Mouse (Mus musculus) spleen, adult 12 weeks (tissue): ENCODE data around the gene Ablim2.

ENCODE experiments used
- DNase-seq: peaks from one replicate; pipeline ENCODE4 v3.0.0; 2022; ENCODE audit warnings: low spot score

Gene Ablim2

DNA sequence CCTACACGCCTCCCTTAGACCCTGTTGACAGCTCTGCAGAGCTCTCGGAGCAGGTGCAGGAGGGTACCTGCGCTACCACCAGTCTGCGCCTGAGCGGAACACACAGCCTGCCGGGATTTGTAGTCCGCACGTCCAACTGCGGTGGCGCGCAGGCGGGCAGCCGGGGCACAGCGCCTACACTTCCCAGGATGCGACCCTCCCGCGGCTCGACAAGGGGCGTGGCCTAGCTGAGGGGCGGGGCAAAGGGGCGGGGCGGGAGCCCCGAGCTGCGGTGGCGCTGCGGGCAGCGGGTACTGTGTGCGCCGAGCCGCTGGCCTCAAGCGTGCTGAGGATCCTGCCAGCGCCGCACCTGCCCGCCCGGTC, at the start of gene Ablim2:
Gene Ablim2, plus strand, starts transcription at position 242 of the 363 bp plus-strand sequence.
- DNase-seq, result peak; percentile 72

DNA sequence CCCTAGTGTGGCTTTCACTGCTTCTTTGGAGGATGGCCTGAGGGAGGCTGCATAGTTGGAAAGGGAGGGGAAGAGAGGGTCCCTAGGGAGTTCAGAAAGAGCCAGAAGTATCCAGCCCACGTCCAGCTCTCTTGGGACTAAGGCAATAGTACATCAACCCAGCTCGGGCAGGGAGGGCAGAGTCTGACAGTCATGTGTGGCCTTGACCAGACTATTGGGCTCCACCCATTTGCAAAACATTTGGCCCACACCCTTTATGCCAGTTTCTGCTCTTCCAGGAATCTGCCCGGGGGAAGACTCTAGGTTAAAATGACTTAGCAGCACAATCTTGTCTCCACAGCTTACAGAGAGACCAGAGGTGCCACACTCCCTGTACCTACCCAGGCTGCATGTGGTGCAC, 47.2 kb upstream of the Ablim2 start:
- DNase-seq, result no peak

DNA sequence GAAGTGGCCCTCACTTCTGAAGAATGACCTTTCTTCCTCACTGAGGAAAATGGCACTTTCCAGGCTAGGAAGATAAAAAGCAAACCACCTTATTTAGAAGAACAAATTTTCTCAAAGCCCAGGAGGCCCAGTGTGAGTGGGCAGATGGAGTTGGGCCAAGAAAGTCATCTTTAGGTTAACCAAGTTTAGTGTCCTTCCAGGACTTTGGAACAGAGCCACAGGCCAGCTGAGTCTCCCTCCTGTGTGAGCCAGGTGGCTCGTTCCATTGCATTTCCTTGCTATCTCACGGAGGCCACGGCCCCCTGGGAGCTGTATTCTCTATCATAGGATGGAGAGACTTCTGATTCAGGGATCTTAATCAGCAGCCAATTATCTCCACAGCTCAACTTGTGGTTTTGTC, 46.7 kb upstream of the Ablim2 start:
- no peak for DNase-seq

- no peak for DNase-seq
These were observed 45.2 kb upstream of the Ablim2 start for GRCm38 (mm10) chr5:35712517-35712916.

DNA sequence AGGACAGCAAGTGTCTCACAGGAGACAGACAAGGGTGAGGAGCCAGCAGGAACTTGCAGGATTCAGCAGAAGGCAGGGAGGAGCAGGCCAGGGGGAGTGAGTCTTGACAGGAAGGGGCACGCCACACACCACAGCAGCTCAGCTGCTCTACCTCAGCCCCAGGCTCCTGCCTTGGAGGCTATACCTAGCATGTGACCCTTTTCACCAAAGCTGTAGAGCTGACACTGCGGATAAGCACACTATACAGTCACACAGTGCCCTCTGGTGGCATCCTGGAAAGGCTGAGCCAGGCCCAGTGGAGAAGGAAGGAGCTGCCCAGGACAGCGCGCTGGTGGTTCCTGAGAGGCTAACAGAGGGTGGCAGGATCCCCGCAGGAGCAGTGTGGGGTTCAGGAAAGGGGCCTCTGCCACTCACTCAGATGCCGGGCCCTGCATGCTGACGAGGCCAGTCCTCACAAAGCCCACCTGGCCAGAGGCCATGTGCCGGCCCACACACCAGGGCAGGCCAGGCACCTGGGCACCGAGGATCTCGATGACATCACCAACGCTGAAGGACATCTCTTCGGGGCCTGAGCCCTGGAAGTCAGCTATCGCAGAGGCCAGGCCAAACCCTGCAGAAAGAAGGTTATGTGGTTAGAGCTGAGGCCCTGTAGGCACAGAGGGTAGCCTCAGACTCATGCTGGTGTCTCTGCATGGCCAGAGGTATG, 43.9 kb upstream of the Ablim2 start:
- no peak for DNase-seq

- DNase-seq, result no peak
These were observed 40.2 kb upstream of the Ablim2 start for GRCm38 (mm10) chr5:35717455-35717854.

DNA sequence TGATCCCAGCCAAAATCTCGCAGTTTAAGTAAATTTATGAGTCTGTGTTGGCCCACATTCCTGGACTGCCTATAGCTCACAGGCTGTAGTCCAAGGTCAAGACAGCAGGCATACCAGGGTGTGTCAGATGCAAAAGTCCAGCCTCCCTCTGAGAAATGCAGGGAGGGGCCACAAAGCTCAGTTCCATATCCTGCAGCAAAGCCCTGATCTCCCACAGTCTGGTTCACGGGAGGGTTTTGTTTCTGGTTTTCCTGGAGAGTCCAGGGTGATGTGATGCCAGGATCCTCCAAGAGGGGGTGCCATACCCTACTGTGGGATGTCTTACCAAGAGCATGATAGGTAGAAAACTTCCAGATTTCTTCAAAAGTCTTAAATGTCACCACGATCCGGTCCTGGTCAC, 39.7 kb upstream of the Ablim2 start:
- no peak for DNase-seq

DNA sequence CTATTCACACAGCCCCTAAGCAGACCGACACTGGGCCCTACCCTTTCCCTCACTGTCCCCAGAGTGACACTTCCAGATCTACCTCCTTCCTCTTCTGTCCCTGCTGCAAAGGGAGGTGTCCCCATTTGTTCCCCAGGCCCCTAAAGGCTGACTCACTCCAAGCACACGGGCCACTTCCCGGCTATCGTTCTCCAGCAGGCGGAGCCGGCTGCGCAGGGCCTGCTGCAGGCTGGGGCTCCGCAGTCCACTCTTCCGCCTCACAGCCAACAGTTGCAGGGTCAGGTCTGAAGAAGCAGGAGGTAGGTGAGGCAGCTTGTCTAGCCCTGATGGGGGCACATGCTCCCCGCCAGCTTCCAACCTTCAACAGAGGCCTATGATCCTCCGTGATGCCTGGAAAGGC, 38.9 kb upstream of the Ablim2 start:
- no peak for DNase-seq

DNA sequence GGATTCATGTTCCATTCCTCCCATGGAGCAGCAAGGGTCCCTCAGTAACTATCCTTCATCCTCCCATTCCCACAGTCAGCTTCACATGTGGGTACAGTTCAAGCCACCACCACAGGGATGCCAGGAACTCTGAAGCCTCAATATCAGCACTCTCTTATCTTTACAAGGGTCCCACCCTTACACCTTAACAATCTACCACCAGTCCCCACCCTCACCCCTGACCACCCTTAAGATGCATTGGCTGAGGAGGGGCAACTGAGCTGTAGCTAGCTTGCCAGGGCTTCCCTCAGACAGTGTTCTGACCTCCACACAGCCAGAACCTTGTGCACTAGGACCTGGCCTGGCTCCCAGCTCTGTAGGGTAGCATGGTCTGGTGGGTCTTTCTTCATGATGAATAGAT, 38.3 kb upstream of the Ablim2 start:
- no peak for DNase-seq

DNA sequence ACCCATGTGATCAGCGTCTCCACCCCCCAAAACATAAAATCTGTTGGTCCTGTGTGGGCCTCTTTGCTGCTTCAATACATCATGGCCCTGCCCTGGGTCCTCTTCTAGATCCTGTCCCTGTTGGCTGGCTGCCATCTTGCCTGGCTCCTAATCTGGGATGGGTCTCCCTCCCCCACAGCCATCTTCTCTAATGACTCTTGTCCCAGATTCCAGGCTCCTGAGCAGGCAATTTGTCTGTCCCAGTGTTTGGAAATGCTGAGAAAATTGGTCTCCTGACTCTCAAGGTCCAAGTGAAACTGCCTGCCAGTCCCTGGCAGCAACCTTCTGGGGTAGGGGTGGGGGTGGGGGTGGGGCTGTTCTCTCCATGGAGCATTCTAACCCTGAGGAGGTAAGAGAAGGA, 37.8 kb upstream of the Ablim2 start:
- DNase-seq, result no peak

GRCm38 (mm10) chr5:35721933-35722332, 35.7 kb upstream of the Ablim2 start:
- DNase-seq, result no peak

GRCm38 (mm10) chr5:35722654-35723053, 35.0 kb upstream of the Ablim2 start:
- no peak for DNase-seq

GRCm38 (mm10) chr5:35723900-35724299, 33.8 kb upstream of the Ablim2 start:
- no peak for DNase-seq

- DNase-seq, result no peak
These were observed 31.8 kb upstream of the Ablim2 start for GRCm38 (mm10) chr5:35725840-35726239.

- no peak for DNase-seq
These were observed 30.2 kb upstream of the Ablim2 start for GRCm38 (mm10) chr5:35727447-35727846.

DNA sequence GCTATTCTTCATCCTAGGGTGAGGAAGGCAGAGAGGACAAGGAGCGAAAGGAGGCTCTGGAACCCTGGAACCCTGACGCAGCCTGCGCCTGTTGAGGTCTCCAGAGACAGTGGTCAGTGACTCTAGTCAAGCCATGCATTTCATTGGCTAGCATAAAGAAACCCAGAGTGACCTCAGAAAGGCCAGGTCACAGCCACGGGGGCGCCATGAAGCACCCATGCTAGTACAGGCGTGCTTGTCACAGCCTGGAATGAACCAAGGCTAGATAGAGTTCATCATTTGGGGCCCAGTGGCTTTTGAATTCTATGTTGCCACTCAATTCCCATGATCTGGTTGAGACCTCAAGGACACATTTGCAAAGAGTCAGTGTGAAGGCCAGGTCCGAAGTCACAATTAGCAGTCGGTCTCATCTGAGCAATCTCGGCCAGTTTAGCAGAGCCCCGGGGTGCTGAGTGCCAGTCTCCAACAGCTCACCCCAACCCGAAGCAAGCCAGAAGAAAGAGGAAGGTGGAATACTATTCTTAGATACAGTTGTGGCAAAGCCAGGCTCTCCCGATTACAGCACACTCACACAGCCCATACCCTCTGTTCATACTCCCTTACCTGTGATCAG, 29.2 kb upstream of the Ablim2 start:
- DNase-seq, result no peak

GRCm38 (mm10) chr5:35728957-35729460, 28.7 kb upstream of the Ablim2 start:
- DNase-seq, result peak; percentile 45

DNA sequence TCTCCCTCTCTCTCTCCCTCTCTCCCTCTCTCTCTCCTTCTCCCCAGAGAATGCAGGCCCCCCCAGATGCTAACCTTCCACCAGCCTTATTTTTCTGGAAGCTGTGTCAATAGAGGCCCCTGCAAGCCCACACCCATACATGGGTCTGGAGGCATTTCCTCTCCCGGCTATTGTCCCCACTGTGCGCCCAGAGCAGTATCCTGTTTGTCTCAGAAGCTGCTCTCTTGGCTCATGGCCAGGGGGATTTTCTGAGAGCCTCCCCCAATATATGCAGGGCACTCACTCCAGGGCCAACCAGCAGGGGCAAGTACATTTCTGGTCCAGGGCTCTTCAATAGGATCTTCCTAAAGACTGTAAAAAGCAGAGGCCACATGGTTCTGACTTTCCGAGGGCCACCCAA, 27.8 kb upstream of the Ablim2 start:
- no peak for DNase-seq

DNA sequence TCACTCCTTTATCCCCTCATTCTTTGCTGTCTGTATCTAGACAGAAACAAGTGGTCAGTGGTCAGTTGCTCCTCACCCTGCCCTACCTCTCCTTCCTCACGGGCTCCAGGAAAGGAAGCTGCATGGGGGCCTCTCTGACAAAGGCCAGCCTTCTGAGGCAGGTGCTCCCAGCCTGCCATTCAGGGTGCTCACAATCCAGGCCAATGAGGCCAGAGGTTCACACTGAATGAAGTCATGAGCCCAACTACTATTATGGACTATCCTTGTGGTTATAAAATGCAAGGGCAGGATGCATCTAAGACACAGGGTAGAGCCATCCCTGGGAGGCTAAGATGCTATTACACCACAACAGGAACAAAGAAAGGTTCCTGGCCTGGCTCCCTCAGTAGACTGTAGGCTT, 27.1 kb upstream of the Ablim2 start:
- no peak for DNase-seq

- no peak for DNase-seq
These were observed 26.7 kb upstream of the Ablim2 start for GRCm38 (mm10) chr5:35731006-35731405.

DNA sequence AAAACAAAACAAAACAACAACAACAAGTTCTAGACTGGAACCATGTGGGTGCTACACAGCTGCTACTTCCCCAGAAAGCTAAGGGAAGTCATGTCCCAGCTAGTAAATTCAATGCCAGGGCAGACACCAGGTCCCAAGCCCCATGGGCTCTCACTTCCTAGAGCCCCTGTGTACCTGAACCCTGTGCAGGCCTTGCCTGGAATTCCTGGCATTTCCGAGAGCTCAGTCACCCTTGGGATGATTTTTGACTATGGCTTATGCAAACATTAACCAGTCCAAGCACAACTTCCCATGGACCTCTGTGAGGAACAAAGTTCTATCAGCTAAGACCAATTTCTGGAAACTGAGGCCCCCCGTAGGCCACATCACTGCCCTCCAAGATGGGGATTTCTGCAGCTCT, 24.2 kb upstream of the Ablim2 start:
- no peak for DNase-seq

DNA sequence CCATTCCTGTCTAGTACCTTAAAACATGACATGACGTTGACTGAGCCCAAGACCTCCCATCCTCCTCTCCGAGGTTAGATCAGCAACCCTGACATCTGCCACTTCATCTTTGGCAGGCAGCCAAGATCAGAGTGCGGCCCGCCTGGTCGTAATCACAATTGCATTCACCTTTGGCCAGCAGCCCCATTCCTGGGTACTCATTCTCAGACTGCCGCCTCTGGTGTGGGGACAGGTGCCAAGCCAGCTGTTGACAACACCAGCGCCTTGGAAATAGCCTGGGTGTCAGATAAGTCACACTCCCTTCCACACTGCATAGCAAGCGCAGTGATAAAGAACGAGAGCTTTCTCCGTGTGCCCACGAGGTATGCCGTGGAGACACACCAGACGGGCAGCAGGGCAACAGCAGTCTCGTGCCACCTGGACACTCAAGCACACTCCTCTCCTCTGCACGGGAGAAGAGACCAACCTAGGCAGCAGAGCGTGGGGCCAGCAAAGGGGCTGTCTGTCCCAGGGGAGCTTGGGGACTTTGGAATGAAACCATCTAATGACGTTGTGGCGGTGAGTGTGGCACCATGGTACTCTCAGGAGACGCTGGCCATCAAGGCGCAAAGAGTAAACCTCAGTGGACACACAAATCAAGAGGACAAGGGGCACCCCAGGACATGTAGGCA, 20.3 kb upstream of the Ablim2 start:
- no peak for DNase-seq

- no peak for DNase-seq
These were observed 18.7 kb upstream of the Ablim2 start for GRCm38 (mm10) chr5:35739005-35739404.
